Mouse (Mus musculus) liver, adult 2 months (tissue): ENCODE data around the gene Fxr1. TPM values are rescaled to one million over a fixed set of nuclear protein-coding genes. Genes with fewer than 3 reads are reported as not detected.

Source experiments
- DNase-seq: peaks from one replicate; pipeline ENCODE4 v3.0.0-alpha.2; 2011; ENCODE audit warnings: low read depth, low spot score; ENCODE audit errors: extremely low read depth
- H3K27ac ChIP-seq: fragments of 200-500 bp; replicated peaks from 2 replicates; pipeline ENCODE4 v1.5.1; 2012; ENCODE audit warnings: low read depth, mild to moderate bottlenecking, control low read depth, inconsistent platforms, low read length; ENCODE audit not compliant: insufficient read depth
- H3K27me3 ChIP-seq: fragments of 200-500 bp; 2 replicates; pipeline ENCODE4 v1.6.1; 2012; ENCODE audit warnings: mild to moderate bottlenecking, moderate library complexity, low read length, inconsistent platforms; ENCODE audit not compliant: control insufficient read depth, insufficient read depth
- H3K36me3 ChIP-seq: fragments of 200-500 bp; 2 replicates; pipeline ENCODE4 v1.6.1; 2012; ENCODE audit warnings: low read length, inconsistent platforms; ENCODE audit not compliant: control insufficient read depth, insufficient read depth
- H3K4me1 ChIP-seq: fragments of 200-500 bp; 2 replicates; pipeline ENCODE4 v1.6.1; 2011; ENCODE audit warnings: low read length; ENCODE audit not compliant: control insufficient read depth, insufficient read depth
- H3K4me3 ChIP-seq: fragments of 200-500 bp; 2 replicates; pipeline ENCODE4 v1.5.1; 2011; ENCODE audit warnings: low read depth, mild to moderate bottlenecking, control low read depth, low read length, moderate library complexity; ENCODE audit not compliant: insufficient read depth
- H3K79me2 ChIP-seq: fragments of 200-500 bp; 2 replicates; pipeline ENCODE4 v1.6.1; 2012; ENCODE audit warnings: inconsistent platforms, mild to moderate bottlenecking, low read length, moderate library complexity; ENCODE audit not compliant: control insufficient read depth, insufficient read depth
- H3K9ac ChIP-seq: fragments of 200-500 bp; 2 replicates; pipeline ENCODE4 v1.6.1; 2012; ENCODE audit warnings: low read depth, mild to moderate bottlenecking, control low read depth, inconsistent platforms, low read length
- CTCF ChIP-seq: fragments of 200-500 bp; IDR thresholded peaks from 2 replicates; pipeline ENCODE4 v1.5.1; 2011; ENCODE audit warnings: low read depth, low read length, control low read depth
- POLR2A ChIP-seq: fragments of 200-500 bp; IDR thresholded peaks from 2 replicates; pipeline ENCODE4 v1.6.1; 2011; ENCODE audit warnings: low read length, control low read depth; ENCODE audit not compliant: insufficient read depth; ENCODE audit errors: extremely low read depth
- WGBS: fragments of 180-500 bp; shearing (Covaris S2); methylation state at CpG from one replicate; pipeline ENCODE4 v1.1.7; 2018; 5-methylcytosine and 5-hydroxymethylcytosine counted together
- polyA plus RNA-seq: library from polyadenylated mRNA; depleted of rRNA; stranded (reverse); fragments of >200 nt; gene quantifications from 2 replicates; pipeline ENCODE4 v1.2.3, GENCODE M21; 2012
- total RNA-seq: library from RNA; depleted of rRNA; stranded (reverse); fragments of >200 nt; gene quantifications from 2 replicates; pipeline ENCODE4 v1.2.3, GENCODE M21; 2014

The Fxr1 gene
- total and polyA plus RNA-seq, 2 experiments, result 7.6 to 60.1 TPM

- H3K27ac ChIP-seq, result no peak overlapping the region
- peaks cover 2% of the 10 kb centered on the region; the same call in 1 of the 2 replicates for H3K4me1 ChIP-seq
- peak; percentile 57 for DNase-seq
- peaks cover 43% of the 10 kb centered on the region for H3K36me3 ChIP-seq
- no peaks in the 10 kb centered on the region for H3K27me3 ChIP-seq
- H3K79me2 ChIP-seq, result no peaks in the 10 kb centered on the region; the same call in 1 of the 2 replicates
- no peak for TF ChIP-seq CTCF
- WGBS, result 75% methylated on average over 6 of the region's 6 CpGs
- H3K9ac ChIP-seq, result no peak overlapping the region
- no peak overlapping the region for H3K4me3 ChIP-seq
Observed at GRCm38 (mm10) chr3:34072726-34073125, 53.0 kb downstream of the Fxr1 start.

- Histone ChIP-seq H3K27ac (peak overlapping the region; percentile 54), H3K4me3 (no peak overlapping the region), H3K9ac (no peak overlapping the region), H3K27me3 (no peaks in the 10 kb centered on the region), H3K79me2 (peaks cover 2% of the 10 kb centered on the region; the same call in 1 of the 2 replicates), H3K4me1 (peaks cover 12% of the 10 kb centered on the region), H3K36me3 (peaks cover 51% of the 10 kb centered on the region)
- 24% methylated on average over 6 of the region's 6 CpGs for WGBS
- DNase-seq, result peak; percentile 81
- TF ChIP-seq CTCF (no peak), POLR2A (no peak)
Observed at GRCm38 (mm10) chr3:34076058-34076759, 56.5 kb downstream of the Fxr1 start.

GRCm38 (mm10) chr3:34080900-34081662, 61.3 kb downstream of the Fxr1 start, which contains the start of gene Dnajc19:
TSS of gene Dnajc19 (minus strand) at chr3:34081321.
- Histone ChIP-seq H3K27ac (peak within 1 kb of the TSS; percentile 83), H3K9ac (peak within 1 kb of the TSS; percentile 96)

GRCm38 (mm10) chr3:34081929-34082328, 62.2 kb downstream of the Fxr1 start:
- Histone ChIP-seq H3K36me3 (peaks cover 18% of the 10 kb centered on the region), H3K79me2 (peaks cover 2% of the 10 kb centered on the region; the same call in 1 of the 2 replicates), H3K27me3 (no peaks in the 10 kb centered on the region), H3K4me3 (no peak overlapping the region), H3K9ac (no peak overlapping the region), H3K4me1 (peaks cover 11% of the 10 kb centered on the region), H3K27ac (no peak overlapping the region)
- WGBS, result 97% methylated on average over 3 of the region's 3 CpGs
- DNase-seq, result no peak
- no peak for TF ChIP-seq POLR2A
- TF ChIP-seq CTCF, result no peak

More at GRCm38 (mm10) chr3:34080900-34081662, 61.3 kb downstream of the Fxr1 start, which contains the start of gene Dnajc19:
- TF ChIP-seq CTCF (no peak), POLR2A (peak; percentile 78)
- Histone ChIP-seq H3K27me3 (no peaks in the 10 kb centered on the region), H3K4me3 (peak within 1 kb of the TSS; percentile 94), H3K79me2 (peaks cover 2% of the 10 kb centered on the region; the same call in 1 of the 2 replicates), H3K4me1 (peaks cover 11% of the 10 kb centered on the region), H3K36me3 (peaks cover 22% of the 10 kb centered on the region)
- DNase-seq, result peak; percentile 91
- WGBS, result under 1% methylated on average over 50 of the region's 50 CpGs

GRCm38 (mm10) chr3:34083655-34084054, 63.9 kb downstream of the Fxr1 start:
- no peaks in the 10 kb centered on the region for H3K27me3 ChIP-seq
- H3K79me2 ChIP-seq, result peaks cover 2% of the 10 kb centered on the region; the same call in 1 of the 2 replicates
- 83% methylated on average over 5 of the region's 5 CpGs for WGBS
- peaks cover 11% of the 10 kb centered on the region for H3K4me1 ChIP-seq
- H3K9ac ChIP-seq, result no peak overlapping the region
- no peak for DNase-seq
- H3K36me3 ChIP-seq, result peaks cover 7% of the 10 kb centered on the region
- no peak for TF ChIP-seq POLR2A
- TF ChIP-seq CTCF, result no peak
- H3K4me3 ChIP-seq, result no peak overlapping the region
- no peak overlapping the region for H3K27ac ChIP-seq
